Mouse (Mus musculus): Measurements from ENCODE around the gene Sephs2.

Sephs2 gene

DNA sequence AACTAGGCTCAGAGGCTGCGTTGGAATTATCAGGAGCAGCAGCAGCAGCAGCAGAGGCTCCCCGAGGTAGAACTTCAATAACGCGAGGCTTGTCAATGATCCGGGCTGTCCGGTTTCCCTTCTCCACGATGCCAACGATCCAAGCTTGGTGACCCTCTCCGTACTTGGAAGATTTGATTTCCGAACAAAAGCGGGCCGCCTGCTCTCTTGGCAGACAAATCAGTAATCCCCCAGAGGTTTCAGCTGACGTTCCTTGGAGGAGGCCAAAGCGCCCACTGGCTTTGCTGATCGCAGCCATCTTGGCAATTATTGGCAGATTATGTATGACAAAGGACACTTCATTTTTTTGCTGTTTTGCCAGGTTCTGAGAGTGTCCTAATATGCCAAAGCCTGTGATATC lies 1.3 kb downstream of the Sephs2 start:
- in situ Hi-C loops (cut with MboI; ENCODE audit: unreplicated experiment in 2 of 2): loop anchor here (5.0 to 25.0 kb wide), 2 partner anchors 35 to 215 kb away; partner anchors contain the start of gene Fbrs (in 1 of the 2)

DNA sequence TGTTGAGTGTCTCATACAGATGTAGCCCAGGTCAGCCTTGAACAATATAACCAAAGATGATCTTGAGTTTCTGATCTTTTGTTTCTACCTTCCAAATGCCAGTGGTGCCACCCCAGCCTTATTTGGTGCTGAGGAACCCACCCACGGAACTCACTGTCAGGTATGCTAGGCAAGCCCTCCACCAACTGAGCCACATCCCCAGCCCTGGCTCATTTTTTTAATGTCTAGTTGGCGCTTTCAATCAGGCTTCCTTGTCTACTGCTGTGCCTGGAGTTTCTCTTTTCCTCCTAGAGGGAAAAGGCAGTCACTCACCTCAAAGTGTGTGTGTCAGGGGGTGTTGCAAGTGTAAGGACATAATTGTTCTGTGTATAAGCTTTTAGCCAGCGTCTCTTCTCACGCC lies 2.8 kb downstream of the Sephs2 start:
- in situ Hi-C loops (cut with MboI; ENCODE audit: unreplicated experiment in 2 of 2): loop anchor here (5.0 to 25.0 kb wide), 2 partner anchors 36 to 216 kb away; partner anchors contain the start of gene Fbrs (in 1 of the 2)

- in situ Hi-C loops (cut with MboI; ENCODE audit: unreplicated experiment in 2 of 2): loop anchor here (5.0 to 25.0 kb wide), 2 partner anchors 37 to 217 kb away; partner anchors contain the start of gene Fbrs (in 1 of the 2)
Observed at GRCm38 (mm10) chr7:127270666-127271065, 3.2 kb downstream of the Sephs2 start.

DNA sequence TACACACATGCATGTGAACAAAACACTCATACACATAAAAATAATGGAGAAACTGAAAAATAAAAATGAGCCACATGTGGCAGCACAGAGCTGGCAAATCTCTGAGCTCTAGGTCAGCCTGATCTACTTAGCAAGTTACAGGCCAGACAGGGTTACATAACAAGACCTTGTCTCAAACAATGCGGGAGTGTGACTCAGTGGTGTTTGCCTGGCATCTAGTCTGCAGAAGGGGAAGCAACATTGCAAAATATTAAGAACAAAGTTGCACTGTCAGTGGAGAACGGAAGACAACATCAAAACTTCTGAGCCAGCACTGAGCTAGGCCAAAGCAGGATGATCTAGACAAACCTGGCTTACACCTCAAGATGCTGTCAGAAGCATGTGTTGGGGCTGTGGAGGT lies 3.6 kb downstream of the Sephs2 start:
- in situ Hi-C loops (cut with MboI; ENCODE audit: unreplicated experiment in 2 of 2): loop anchor here (5.0 to 25.0 kb wide), 2 partner anchors 37 to 217 kb away; partner anchors contain the start of gene Fbrs (in 1 of the 2)

DNA sequence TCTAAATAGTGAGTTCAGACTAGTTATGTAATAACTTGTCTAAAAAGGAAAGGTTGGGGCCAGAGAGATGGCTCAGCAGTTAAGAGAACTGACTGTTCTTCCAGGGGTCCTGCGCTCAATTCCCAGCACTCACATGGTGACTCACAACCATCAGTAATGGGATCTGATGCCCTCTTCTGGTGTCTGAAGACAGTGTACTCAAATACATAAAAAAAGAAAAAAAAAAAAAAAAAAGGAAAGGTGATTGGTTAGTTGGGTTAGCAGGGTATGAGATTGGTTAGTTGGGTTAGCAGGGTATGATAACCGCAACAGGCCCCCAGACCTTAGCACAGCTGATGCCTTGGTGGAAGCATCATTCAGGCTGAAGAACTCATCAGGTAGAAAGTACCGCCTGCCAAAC lies 10.3 kb downstream of the Sephs2 start:
- in situ Hi-C loops (cut with MboI; ENCODE audit: unreplicated experiment in 2 of 2): loop anchor here (5.0 to 25.0 kb wide), 3 partner anchors 74 to 224 kb away; partner anchors contain the start of gene Fbrs (in 1 of the 2)

- in situ Hi-C loops (cut with MboI; ENCODE audit: unreplicated experiment in 2 of 2): loop anchor here (5.0 to 25.0 kb wide), 3 partner anchors 75 to 225 kb away; partner anchors contain the start of gene Fbrs (in 1 of the 2)
Observed at GRCm38 (mm10) chr7:127262218-127262961, 11.5 kb downstream of the Sephs2 start.

DNA sequence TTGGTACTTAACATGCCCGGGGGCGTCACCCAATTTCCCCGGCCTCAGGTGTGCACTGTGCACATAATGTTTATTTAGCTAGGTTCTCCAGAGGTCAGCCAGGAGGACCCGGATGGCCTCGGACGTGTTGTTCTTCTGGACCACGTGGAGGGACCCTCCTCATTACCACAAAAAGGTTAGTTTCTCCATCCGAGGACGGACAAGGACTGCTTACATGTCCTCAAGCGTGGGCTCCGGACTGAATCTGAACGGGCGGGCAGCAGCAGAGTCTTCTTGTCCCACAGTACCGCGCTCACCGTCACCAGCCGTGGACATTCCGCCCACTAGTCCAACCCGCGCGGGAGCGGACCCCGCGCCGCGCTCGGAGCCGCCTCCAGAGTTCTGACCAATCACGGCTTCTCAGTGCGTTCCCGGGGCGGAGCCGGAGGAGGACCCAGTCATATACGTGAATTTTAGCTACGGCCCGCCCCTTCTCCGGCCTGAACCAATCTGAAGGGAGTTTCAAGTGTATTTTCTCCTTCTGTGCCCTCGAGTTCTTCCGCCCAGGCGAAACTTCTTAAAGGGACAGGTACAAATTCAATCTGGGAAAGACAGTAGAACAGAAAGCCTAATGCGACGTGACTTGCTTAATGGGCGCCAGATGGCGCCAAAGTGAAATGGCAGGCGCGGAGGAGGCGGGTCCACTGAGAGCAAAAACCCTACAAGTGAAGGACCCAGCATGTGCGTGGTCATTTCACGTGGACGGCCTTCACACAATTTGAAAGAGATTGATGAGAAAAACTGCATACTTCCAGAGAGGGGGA lies 13.3 kb downstream of the Sephs2 start, which contains the start of gene Dctpp1:
Dctpp1 (minus strand) TSS at position 401 of the 803 bp plus-strand sequence.
- in situ Hi-C loops (cut with MboI; ENCODE audit: unreplicated experiment in 2 of 2): loop anchor here (5.0 to 25.0 kb wide), 3 partner anchors 77 to 227 kb away; partner anchors contain the start of gene Fbrs (in 1 of the 2)

- in situ Hi-C loops (cut with MboI; ENCODE audit: unreplicated experiment in 2 of 2): loop anchor here in 1 of 2 experiments (25.0 kb wide), 1 partner anchor 228 kb away; the partner anchor contains the start of gene Fbrs
Observed at GRCm38 (mm10) chr7:127259186-127259905, 14.5 kb downstream of the Sephs2 start.

DNA sequence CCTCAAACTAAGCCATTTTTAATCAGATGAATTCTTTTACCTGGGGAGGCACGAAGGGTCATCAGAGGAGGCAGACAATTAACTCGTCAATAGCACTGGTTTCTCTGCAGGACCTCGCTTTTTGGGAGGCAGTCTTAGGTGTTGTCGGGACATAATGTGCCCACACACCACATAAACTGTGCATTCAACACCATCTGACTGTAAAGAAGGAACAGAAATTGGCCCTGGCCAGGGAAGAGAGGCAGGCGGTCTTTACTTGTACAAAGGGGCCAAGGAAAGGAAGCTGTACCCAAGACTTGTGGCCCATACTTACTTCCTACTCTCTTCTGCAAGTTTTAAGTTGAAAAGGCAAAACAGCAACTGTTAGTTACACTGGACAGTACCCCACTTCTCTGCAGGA lies 17.3 kb downstream of the Sephs2 start:
- in situ Hi-C loops (cut with MboI; ENCODE audit: unreplicated experiment in 2 of 2): loop anchor here in 1 of 2 experiments (25.0 kb wide), 1 partner anchor 231 kb away; the partner anchor contains the start of gene Fbrs

GRCm38 (mm10) chr7:127255965-127256364 lies 17.9 kb downstream of the Sephs2 start:
- in situ Hi-C loops (cut with MboI; ENCODE audit: unreplicated experiment in 2 of 2): loop anchor here in 1 of 2 experiments (25.0 kb wide), 1 partner anchor 231 kb away; the partner anchor contains the start of gene Fbrs

GRCm38 (mm10) chr7:127255008-127255407 lies 18.8 kb downstream of the Sephs2 start:
- in situ Hi-C loops (cut with MboI; ENCODE audit: unreplicated experiment in 2 of 2): loop anchor here in 1 of 2 experiments (25.0 kb wide), 1 partner anchor 232 kb away; the partner anchor contains the start of gene Fbrs

DNA sequence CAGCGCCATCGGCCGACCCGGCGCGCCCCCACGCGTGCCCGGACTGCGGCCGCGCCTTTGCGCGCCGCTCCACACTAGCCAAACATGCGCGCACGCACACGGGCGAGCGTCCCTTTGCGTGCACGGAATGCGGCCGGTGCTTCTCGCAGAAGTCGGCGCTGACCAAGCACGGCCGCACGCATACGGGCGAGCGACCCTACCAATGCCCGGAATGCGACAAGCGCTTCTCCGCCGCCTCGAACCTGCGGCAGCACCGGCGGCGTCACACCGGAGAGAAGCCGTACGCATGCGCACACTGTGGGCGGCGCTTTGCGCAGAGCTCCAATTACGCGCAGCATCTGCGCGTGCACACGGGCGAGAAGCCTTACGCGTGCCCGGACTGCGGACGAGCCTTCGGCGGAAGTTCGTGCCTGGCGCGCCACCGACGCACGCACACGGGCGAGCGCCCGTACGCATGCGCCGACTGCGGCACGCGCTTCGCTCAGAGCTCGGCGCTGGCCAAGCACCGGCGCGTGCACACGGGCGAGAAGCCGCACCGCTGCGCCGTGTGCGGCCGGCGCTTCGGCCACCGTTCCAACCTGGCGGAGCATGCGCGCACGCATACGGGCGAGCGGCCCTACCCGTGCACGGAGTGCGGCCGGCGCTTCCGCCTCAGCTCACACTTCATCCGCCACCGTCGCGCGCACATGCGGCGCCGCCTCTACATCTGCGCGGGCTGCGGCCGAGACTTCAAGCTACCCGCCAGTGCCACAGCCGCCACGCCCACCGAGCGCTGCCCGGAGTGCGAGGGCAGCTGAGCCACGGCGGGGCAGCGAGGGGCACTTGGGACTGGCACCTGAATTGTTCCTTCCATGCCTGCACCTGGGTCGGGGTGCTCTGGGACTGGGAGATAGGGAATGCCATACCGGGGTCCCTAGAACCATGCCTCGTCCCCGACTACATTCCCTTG lies 19.8 kb downstream of the Sephs2 start:
- in situ Hi-C loops (cut with MboI; ENCODE audit: unreplicated experiment in 2 of 2): loop anchor here in 1 of 2 experiments (25.0 kb wide), 1 partner anchor 233 kb away; the partner anchor contains the start of gene Fbrs

GRCm38 (mm10) chr7:127253341-127253740 lies 20.5 kb downstream of the Sephs2 start:
- in situ Hi-C loops (cut with MboI; ENCODE audit: unreplicated experiment in 2 of 2): loop anchor here in 1 of 2 experiments (25.0 kb wide), 1 partner anchor 234 kb away; the partner anchor contains the start of gene Fbrs

DNA sequence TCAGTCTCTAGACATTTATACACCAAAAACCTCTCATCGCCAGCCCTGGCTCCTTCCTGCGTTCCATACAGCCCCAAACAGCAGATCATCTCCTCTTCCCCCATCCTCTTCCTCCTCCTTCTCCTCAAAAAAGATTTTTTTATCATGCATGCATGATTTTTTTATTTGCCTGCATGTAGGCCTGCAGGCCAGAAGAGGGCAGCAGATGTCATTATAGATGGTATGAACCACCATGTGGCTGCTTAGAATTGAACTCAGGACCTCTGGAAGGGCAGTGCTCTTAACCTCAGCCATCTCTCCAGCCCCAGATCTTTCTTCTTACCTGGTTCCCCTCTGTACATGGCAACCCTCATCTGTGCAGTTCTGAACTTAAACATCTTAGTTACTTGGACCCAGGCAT lies 21.4 kb downstream of the Sephs2 start:
- in situ Hi-C loops (cut with MboI; ENCODE audit: unreplicated experiment in 2 of 2): loop anchor here in 1 of 2 experiments (25.0 kb wide), 1 partner anchor 235 kb away; the partner anchor contains the start of gene Fbrs

- in situ Hi-C loops (cut with MboI; ENCODE audit: unreplicated experiment in 2 of 2): loop anchor here in 1 of 2 experiments (25.0 kb wide), 1 partner anchor 237 kb away; the partner anchor contains the start of gene Fbrs
Observed at GRCm38 (mm10) chr7:127250511-127250910, 23.3 kb downstream of the Sephs2 start.

GRCm38 (mm10) chr7:127244658-127245510 lies 29.0 kb downstream of the Sephs2 start:
- in situ Hi-C loops (cut with MboI; ENCODE audit: unreplicated experiment in 2 of 2): no loop called here

GRCm38 (mm10) chr7:127243870-127244657 lies 29.8 kb downstream of the Sephs2 start, which contains the start of gene Zfp771:
Zfp771 (plus strand) TSS chr7:127244274.
- in situ Hi-C loops (cut with MboI; ENCODE audit: unreplicated experiment in 2 of 2): no loop called here
